Mouse (Mus musculus): ENCODE measurements around the gene Ppp1r37.
A peak's percentile ranks its signal among the peaks of the same experiment; 100 is the strongest.

Ppp1r37 gene

GRCm38 (mm10) chr7:19496214-19496555 is 66.7 kb downstream of the Ppp1r37 start:
- no peak for DNase-seq

GRCm38 (mm10) chr7:19495521-19496213 is 67.2 kb downstream of the Ppp1r37 start:
- no peak for DNase-seq

GRCm38 (mm10) chr7:19494751-19495474 is 68.0 kb downstream of the Ppp1r37 start:
- no peak for DNase-seq

- DNase-seq = peak; percentile 23
These were observed 71.1 kb downstream of the Ppp1r37 start for GRCm38 (mm10) chr7:19491731-19492130.

GRCm38 (mm10) chr7:19489525-19489924 is 73.4 kb downstream of the Ppp1r37 start:
- no peak for DNase-seq

GRCm38 (mm10) chr7:19486549-19486948 is 76.3 kb downstream of the Ppp1r37 start:
- no peak for DNase-seq

GRCm38 (mm10) chr7:19485488-19485887 is 77.4 kb downstream of the Ppp1r37 start:
- no peak for DNase-seq

GRCm38 (mm10) chr7:19483281-19483680 is 79.6 kb downstream of the Ppp1r37 start:
- no peak for DNase-seq
